Mouse (Mus musculus): Measurements from ENCODE around the gene Nrip2. TPM values are rescaled to one million over a fixed set of nuclear protein-coding genes. Genes with fewer than 3 reads are reported as not detected.
"Not testable (repeated sequence)": the region's sequence is repeated elsewhere in the genome, so short reads cannot be mapped to it uniquely, and the experiment has no call there.

Nrip2 gene
- total RNA-seq (2021) = 1 to 10 TPM; 5.3 to 5.8 TPM

- DNase-seq (ENCODE audit: extremely low spot score in 1 of 2, low spot score in 2 of 2) = no peak
- intact Hi-C loops (cut with DNase I) = no loop called here
Observed at GRCm38 (mm10) chr6:128398996-128399395, at the start of gene Nrip2. TSS of gene Nrip2 (plus strand) at chr6:128399296.

- peak; percentile 53 to 59 for DNase-seq (ENCODE audit: extremely low spot score in 1 of 2, low spot score in 2 of 2)
- intact Hi-C loops (cut with DNase I) = no loop called here
Observed at GRCm38 (mm10) chr6:128349711-128350110, 49.4 kb upstream of the Nrip2 start.

- intact Hi-C loops (cut with DNase I) = no loop called here
- DNase-seq (ENCODE audit: extremely low spot score in 1 of 2, low spot score in 2 of 2) = no peak
Observed at GRCm38 (mm10) chr6:128354140-128354539, 45.0 kb upstream of the Nrip2 start.

DNA sequence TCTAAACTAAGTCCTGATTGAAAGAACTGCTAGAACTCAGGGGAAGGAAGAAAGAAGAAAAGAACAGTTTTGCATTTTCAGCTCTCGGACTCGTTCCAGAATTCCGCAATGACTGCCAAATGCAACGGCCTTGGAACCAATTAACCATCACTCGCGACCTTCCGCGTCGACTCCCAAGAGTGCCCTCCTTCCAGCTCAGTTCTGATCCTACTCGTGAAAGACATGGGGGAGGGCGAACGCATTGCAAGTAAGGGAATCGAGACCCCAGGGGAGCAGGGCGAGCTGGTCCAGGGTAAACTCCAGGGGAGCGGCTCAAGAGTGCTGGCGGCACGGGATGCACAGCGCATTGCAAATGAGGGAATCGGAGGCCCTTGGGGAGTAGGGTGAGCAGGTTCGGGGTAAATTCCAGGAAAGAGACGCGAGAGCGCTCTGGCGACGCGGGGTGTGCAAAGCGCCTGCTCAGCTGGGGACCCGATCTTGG lies 43.9 kb upstream of the Nrip2 start:
- intact Hi-C loops (cut with DNase I) = loop anchor here (5.0 kb wide), 1 partner anchor 38 kb away; no protein-coding TSS in a partner anchor
- peak in 1 of 2 experiments; percentile 55 for DNase-seq (ENCODE audit: extremely low spot score in 1 of 2, low spot score in 2 of 2)

- DNase-seq (ENCODE audit: extremely low spot score in 1 of 2, low spot score in 2 of 2) = peak; percentile 98 to 99
- intact Hi-C loops (cut with DNase I) = loop anchor here (5.0 kb wide), 1 partner anchor 39 kb away; no protein-coding TSS in a partner anchor
Observed at GRCm38 (mm10) chr6:128355726-128356416, 43.2 kb upstream of the Nrip2 start, which contains the start of gene Tulp3. TSS of gene Tulp3 (minus strand) at chr6:128355851.

GRCm38 (mm10) chr6:128358999-128359398 lies 40.1 kb upstream of the Nrip2 start:
- intact Hi-C loops (cut with DNase I) = loop anchor here (5.0 kb wide), 1 partner anchor 42 kb away; no protein-coding TSS in a partner anchor
- DNase-seq (ENCODE audit: extremely low spot score in 1 of 2, low spot score in 2 of 2) = peak; percentile 60 to 61

- no peak for DNase-seq (ENCODE audit: extremely low spot score in 1 of 2, low spot score in 2 of 2)
- intact Hi-C loops (cut with DNase I) = no loop called here
Observed at GRCm38 (mm10) chr6:128361901-128362300, 37.2 kb upstream of the Nrip2 start.

DNA sequence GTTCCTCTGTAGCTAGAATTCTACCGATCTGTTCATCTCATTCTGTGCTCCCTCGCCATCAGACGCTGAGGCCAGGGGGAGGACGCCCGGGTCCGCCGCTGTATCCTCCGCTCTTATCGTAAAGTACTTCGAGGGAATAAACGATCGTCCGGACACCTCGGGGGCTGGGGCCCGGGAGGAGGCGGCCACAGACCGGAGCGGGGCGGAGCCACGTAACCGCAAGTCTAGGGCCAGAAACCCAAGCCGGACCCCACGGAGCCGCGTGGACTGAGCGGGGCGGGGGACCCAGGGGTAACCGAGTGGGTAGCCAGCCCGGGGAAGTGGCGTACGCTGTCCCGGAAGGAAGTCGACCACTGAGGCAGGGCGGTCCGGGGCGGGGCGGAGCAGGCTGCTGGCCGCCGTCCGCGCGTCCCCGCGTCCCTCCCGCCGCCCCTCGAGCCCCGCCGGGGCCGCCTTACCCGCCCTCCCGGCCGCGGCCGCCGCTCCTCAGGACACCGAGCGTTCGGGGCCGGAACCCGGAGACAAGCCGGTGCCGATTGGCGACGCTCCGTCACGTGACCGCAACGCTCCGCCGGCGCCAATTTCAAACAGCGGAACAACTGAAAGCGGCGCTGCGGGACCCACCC lies 36.6 kb upstream of the Nrip2 start, which contains the start of the genes Rhno1 and Foxm1:
TSS of gene Rhno1 (minus strand) at position 531 of the 626 bp plus-strand sequence.
TSS of gene Foxm1 (plus strand) at position 587 of the 626 bp plus-strand sequence.
- intact Hi-C loops (cut with DNase I) = no loop called here
- DNase-seq (ENCODE audit: extremely low spot score in 1 of 2, low spot score in 2 of 2) = peak; percentile 64 to 91

GRCm38 (mm10) chr6:128363007-128363825 lies 35.9 kb upstream of the Nrip2 start:
- intact Hi-C loops (cut with DNase I) = no loop called here
- no peak for DNase-seq (ENCODE audit: extremely low spot score in 1 of 2, low spot score in 2 of 2)

- no peak for DNase-seq (ENCODE audit: extremely low spot score in 1 of 2, low spot score in 2 of 2)
- intact Hi-C loops (cut with DNase I) = no loop called here
Observed at GRCm38 (mm10) chr6:128364721-128365120, 34.4 kb upstream of the Nrip2 start.

GRCm38 (mm10) chr6:128366466-128366865 lies 32.6 kb upstream of the Nrip2 start:
- no peak for DNase-seq (ENCODE audit: extremely low spot score in 1 of 2, low spot score in 2 of 2)
- intact Hi-C loops (cut with DNase I) = no loop called here

DNA sequence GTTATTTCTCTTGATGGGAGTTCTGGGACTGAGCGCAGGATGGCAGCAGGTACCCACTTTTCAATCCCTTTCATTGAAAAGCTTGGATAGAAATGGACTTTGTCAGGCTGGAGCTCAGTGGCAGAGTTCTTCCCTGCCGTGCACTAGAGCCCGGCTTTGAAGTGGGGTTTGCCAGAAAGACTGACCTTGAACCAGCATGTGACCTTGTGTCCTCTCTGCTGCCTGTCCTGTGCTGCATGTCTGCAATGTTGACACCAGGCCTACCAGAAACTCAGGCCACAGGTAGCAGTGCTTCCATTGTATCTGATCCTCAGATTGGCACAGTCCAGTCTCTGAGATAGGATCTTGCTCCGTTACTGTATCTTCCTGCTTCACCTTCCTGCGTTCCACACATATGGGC lies 29.1 kb upstream of the Nrip2 start:
- intact Hi-C loops (cut with DNase I) = no loop called here
- DNase-seq (ENCODE audit: extremely low spot score in 1 of 2, low spot score in 2 of 2) = no peak

- intact Hi-C loops (cut with DNase I) = no loop called here
- DNase-seq (ENCODE audit: extremely low spot score in 1 of 2, low spot score in 2 of 2) = no peak
Observed at GRCm38 (mm10) chr6:128375192-128375591, 23.9 kb upstream of the Nrip2 start, which contains the start of the genes Tex52 and Gm44596. TSS of gene Tex52 (plus strand) at chr6:128375456. TSS of gene Gm44596 (plus strand) at chr6:128375503.

DNA sequence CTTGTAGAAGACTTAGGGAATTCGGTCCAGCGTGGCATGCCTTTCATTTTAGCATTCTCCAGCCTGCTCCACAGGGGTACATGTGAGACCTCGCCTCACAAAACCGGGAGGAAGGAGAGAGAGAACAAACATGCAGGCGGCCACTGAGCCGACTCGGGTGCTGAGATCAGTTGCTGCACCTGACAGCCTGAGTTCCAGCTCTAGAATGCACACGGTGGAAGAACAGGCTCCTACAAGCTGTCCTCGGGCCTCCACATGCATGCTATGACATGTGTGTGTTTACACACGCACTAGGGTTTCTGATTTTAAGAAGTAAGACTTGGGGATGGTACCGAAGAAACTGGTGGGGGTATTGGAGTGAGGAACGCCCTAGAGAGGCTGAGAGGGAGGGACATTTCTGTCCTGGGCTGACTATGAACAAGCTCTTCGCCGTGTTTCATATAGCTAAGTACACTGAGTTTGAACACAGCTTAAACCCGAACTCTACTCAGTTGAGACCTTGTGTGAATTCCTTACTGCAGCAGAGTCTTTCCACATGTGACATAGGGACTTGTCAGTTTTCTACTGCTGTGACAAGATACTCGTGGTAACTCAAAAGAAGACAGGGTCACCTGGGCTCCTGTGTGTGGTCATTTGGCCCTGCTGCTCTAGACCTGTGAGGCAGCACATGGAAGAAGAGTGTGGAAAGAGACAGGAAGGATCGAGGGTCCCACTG lies 22.6 kb upstream of the Nrip2 start:
- intact Hi-C loops (cut with DNase I) = no loop called here
- DNase-seq (ENCODE audit: extremely low spot score in 1 of 2, low spot score in 2 of 2) = no peak

DNA sequence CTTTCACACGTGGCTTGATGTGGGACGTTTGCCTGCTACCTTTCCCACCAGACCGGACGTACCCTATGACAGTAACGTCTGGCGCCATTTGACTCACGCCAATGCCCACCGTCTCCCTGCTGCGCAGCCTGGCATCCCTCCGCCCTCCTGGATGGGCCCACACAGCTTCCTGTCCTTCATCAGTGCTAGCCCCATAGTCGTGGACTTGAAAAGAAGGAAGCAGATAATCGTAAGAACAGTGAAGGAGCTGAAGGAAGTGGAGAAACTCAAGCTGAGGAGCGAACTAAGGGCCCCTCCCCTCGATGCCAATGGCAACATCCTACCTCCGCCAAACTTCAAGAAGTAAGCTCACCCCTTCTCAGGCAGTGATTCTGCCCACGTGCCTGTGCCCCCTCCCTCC lies 19.5 kb upstream of the Nrip2 start:
- no peak for DNase-seq (ENCODE audit: extremely low spot score in 1 of 2, low spot score in 2 of 2)
- intact Hi-C loops (cut with DNase I) = no loop called here

- intact Hi-C loops (cut with DNase I); DNase-seq (ENCODE audit: extremely low spot score in 1 of 2, low spot score in 2 of 2): not testable (repeated sequence)
Observed at GRCm38 (mm10) chr6:128380594-128381167, 18.4 kb upstream of the Nrip2 start.

DNA sequence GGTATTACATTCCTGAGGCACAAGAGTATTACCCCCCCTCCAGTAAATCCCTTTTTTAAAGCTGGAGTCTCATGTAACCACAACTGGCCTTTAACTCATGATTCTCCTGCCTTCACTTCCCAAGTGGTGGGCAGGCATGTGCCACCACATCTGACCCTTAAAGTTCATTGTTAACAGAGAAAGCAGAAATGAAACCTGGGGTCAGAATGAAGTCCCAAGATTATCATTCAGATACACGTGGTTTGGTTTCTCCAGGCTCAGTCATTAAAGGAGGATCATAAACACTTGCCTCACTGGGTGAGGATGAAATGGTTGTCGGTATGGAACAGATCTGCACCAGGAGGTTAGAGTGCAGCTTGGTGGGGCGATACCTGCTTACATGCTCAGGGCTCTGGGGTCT lies 17.8 kb upstream of the Nrip2 start:
- no peak for DNase-seq (ENCODE audit: extremely low spot score in 1 of 2, low spot score in 2 of 2)
- intact Hi-C loops (cut with DNase I) = no loop called here

DNA sequence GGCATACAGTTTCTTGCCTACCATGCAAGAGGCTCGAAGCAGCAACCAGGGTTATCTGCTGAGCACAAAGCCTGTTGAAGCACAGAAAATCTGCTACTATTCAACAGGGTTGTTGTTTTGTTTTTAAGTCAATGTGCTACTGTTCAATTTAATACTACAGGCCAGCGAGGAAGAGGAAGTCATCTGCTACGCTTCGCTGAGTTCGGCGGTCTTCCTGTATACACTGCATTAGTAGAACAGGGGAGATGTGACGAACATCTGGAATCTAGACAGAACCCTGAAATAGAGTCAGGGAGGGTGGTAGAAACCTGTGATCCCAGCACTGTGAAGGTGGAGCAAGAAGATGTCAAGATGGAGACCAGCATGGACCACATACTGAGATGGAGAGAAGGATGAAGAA lies 15.3 kb upstream of the Nrip2 start:
- intact Hi-C loops (cut with DNase I) = no loop called here
- no peak for DNase-seq (ENCODE audit: extremely low spot score in 1 of 2, low spot score in 2 of 2)
